Mouse (Mus musculus): ENCODE measurements around the gene Eif1. TPM values are rescaled to one million over a fixed set of nuclear protein-coding genes. Genes with fewer than 3 reads are reported as not detected.

Eif1 gene
- 1,486 and 1,565 TPM in 2 replicates for polyA plus RNA-seq (2016; fragmentation: Nextera tagmentation; extraction: Ambion mirVana)

DNA sequence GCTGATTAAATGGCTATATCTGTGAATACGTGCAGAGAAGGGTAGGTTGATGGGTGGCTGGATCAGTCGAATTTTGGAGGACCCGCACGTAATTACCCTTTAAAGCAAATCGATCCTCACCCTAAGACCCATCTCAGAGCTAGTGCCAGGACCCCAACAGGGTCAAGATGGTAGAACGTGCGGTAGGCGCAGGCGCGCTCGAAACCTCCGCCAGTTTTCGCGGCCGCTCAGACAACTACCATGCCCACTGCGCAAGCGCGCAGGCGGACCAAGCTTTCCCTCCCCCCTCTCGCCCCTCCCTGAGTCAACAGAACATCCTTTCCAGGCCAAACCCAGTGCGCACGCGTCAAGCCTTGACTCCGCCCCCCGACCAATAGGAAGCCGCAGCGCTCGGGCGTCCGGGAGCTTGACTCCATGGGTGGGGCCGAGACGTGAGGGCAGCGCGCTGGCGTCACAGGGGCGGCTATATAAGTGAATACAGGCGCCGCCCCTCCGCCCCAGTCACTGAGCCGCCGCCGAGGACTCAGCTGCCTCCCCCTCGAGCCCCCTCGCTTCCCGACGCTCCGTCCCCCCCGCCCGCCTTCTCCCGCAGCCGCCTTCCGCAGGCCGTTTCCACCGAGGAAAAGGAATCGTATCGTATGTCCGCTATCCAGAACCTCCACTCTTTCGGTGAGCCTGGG lies at the start of gene Eif1:
TSS of gene Eif1 (plus strand) at position 394 of the 680 bp plus-strand sequence.
- H3K4me1 ChIP-seq, result peaks cover 8% of the 10 kb centered on the region; the same call in 1 of the 2 replicates
- peak within 1 kb of the TSS; percentile 95 for H3K4me3 ChIP-seq
- H3K36me3 ChIP-seq, result peaks cover 24% of the 10 kb centered on the region
- H3K27me3 ChIP-seq (ENCODE audit: low read depth, poor library complexity, severe bottlenecking), result no peaks in the 10 kb centered on the region
- under 1% methylated on average over 57 of the region's 58 CpGs for WGBS
- no peaks in the 10 kb centered on the region for H3K9me3 ChIP-seq (replicated peaks)
- peak; percentile 100 for DNase-seq (ENCODE audit: low spot score)
- H3K27ac ChIP-seq, result peak within 1 kb of the TSS; percentile 99

- H3K4me1 ChIP-seq, result peaks cover 5% of the 10 kb centered on the region
- WGBS, result 72% methylated on average over 1 of the region's 1 CpGs
- H3K27ac ChIP-seq, result no peak overlapping the region
- H3K36me3 ChIP-seq, result no peaks in the 10 kb centered on the region
- H3K27me3 ChIP-seq (ENCODE audit: low read depth, poor library complexity, severe bottlenecking), result no peaks in the 10 kb centered on the region
- no peaks in the 10 kb centered on the region for H3K9me3 ChIP-seq (replicated peaks)
- H3K4me3 ChIP-seq, result no peak overlapping the region
- DNase-seq (ENCODE audit: low spot score), result no peak
Measured at GRCm38 (mm10) chr11:100271878-100272277, 47.8 kb upstream of the Eif1 start.

- Histone ChIP-seq H3K36me3 (no peaks in the 10 kb centered on the region), H3K27me3 (ENCODE audit: low read depth, poor library complexity, severe bottlenecking) (no peaks in the 10 kb centered on the region), H3K4me3 (no peak overlapping the region), H3K9me3 (replicated peaks) (no peaks in the 10 kb centered on the region), H3K27ac (no peak overlapping the region), H3K4me1 (no peaks in the 10 kb centered on the region)
- DNase-seq (ENCODE audit: low spot score), result no peak
- 83% methylated on average over 7 of the region's 7 CpGs for WGBS
Measured at GRCm38 (mm10) chr11:100274719-100275118, 45.0 kb upstream of the Eif1 start.

- H3K9me3 ChIP-seq (replicated peaks), result no peaks in the 10 kb centered on the region
- no peak for DNase-seq (ENCODE audit: low spot score)
- WGBS, result 62% methylated on average over 5 of the region's 5 CpGs
Measured at GRCm38 (mm10) chr11:100275466-100275865, 44.2 kb upstream of the Eif1 start.

DNA sequence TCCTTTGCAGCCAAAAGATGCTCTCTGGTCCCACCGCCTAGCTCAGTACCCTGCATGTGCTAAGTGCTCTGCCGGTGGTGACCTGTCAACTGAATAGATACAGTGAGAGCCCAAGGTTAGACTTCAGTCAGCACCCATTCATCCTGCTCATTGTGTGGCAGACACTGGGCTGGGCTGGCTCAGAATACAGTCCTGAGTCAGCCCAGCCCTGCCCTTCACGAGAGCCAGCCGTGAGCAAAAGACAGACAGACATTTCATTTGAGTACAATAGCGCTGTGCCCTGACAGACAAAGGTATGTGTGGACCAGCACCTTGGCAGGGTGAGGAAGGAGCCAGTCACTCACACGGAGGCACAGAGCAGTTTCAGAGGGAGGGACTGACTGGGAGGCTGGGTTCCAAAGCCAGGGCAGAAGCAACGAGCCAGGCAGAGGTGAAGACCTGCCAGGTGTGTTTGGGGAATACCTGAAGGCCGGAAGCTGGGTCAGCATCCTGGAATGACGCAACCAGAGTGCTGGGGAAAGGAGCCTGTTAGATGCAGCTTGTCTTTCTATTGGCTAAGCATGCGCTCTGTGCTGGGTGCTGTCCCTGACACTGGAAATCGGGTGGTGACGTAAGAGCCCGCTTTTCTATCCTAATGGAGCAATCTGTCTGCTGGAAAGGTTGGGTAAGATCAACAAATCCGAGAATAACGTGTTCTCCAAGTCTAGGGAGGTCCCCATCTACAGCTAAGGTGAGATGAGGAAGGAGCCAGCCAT lies 41.8 kb upstream of the Eif1 start:
- H3K36me3 ChIP-seq, result no peaks in the 10 kb centered on the region
- WGBS, result 76% methylated on average over 15 of the region's 15 CpGs
- no peaks in the 10 kb centered on the region for H3K27me3 ChIP-seq (ENCODE audit: low read depth, poor library complexity, severe bottlenecking)
- 0 out of 2 replicates have a peak, but pooled peaks cover 3% of the 10 kb centered on the region for H3K4me1 ChIP-seq
- H3K4me3 ChIP-seq, result no peak overlapping the region
- DNase-seq (ENCODE audit: low spot score), result no peak
- H3K27ac ChIP-seq, result no peak overlapping the region
- H3K9me3 ChIP-seq (replicated peaks), result no peaks in the 10 kb centered on the region

More at GRCm38 (mm10) chr11:100275466-100275865, 44.2 kb upstream of the Eif1 start:
- H3K27me3 ChIP-seq (ENCODE audit: low read depth, poor library complexity, severe bottlenecking), result no peaks in the 10 kb centered on the region
- no peak overlapping the region for H3K4me3 ChIP-seq
- H3K27ac ChIP-seq, result no peak overlapping the region
- no peaks in the 10 kb centered on the region for H3K36me3 ChIP-seq
- no peaks in the 10 kb centered on the region for H3K4me1 ChIP-seq

DNA sequence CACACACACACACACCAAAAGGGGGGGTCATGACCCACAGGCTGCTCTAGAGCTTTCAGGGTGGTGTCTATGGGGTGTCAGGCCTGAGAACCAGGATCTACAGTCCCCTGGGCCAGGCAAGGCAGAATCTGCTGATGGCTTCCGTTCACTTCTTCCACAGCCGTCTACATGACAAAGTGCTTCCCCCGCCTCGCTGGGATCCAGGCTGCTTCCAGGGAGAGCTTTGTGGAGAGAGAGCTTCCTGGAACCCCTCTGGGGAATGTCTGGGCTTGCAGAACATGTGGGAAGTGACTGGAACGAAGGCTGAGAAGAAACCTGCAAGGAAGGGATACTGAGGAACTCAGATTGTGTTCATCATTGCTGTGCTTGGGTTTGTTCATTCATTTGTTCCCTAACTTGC lies 40.9 kb upstream of the Eif1 start:
- 57% methylated on average over 5 of the region's 5 CpGs for WGBS
- Histone ChIP-seq H3K9me3 (replicated peaks) (no peaks in the 10 kb centered on the region), H3K27me3 (ENCODE audit: low read depth, poor library complexity, severe bottlenecking) (no peaks in the 10 kb centered on the region), H3K4me3 (no peak overlapping the region), H3K4me1 (0 out of 2 replicates have a peak, but pooled peaks cover 3% of the 10 kb centered on the region), H3K27ac (no peak overlapping the region), H3K36me3 (no peaks in the 10 kb centered on the region)
- no peak for DNase-seq (ENCODE audit: low spot score)

- Histone ChIP-seq H3K4me3 (no peak overlapping the region), H3K36me3 (no peaks in the 10 kb centered on the region), H3K9me3 (replicated peaks) (no peaks in the 10 kb centered on the region), H3K27ac (peak overlapping the region; percentile 20; the same call in 1 of the 2 replicates), H3K27me3 (ENCODE audit: low read depth, poor library complexity, severe bottlenecking) (no peaks in the 10 kb centered on the region), H3K4me1 (peaks cover 3% of the 10 kb centered on the region; the same call in 1 of the 2 replicates)
- 25% methylated on average over 11 of the region's 11 CpGs for WGBS
- DNase-seq (ENCODE audit: low spot score), result peak; percentile 93
Measured at GRCm38 (mm10) chr11:100281596-100282544, 37.8 kb upstream of the Eif1 start.

GRCm38 (mm10) chr11:100282549-100282948 lies 37.1 kb upstream of the Eif1 start:
- WGBS, result 23% methylated on average over 10 of the region's 10 CpGs
- no peak overlapping the region for H3K27ac ChIP-seq
- H3K4me1 ChIP-seq, result peaks cover 6% of the 10 kb centered on the region; the same call in 1 of the 2 replicates
- H3K9me3 ChIP-seq (replicated peaks), result no peaks in the 10 kb centered on the region
- no peak overlapping the region for H3K4me3 ChIP-seq
- DNase-seq (ENCODE audit: low spot score), result peak; percentile 90
- no peaks in the 10 kb centered on the region for H3K27me3 ChIP-seq (ENCODE audit: low read depth, poor library complexity, severe bottlenecking)
- H3K36me3 ChIP-seq, result no peaks in the 10 kb centered on the region

DNA sequence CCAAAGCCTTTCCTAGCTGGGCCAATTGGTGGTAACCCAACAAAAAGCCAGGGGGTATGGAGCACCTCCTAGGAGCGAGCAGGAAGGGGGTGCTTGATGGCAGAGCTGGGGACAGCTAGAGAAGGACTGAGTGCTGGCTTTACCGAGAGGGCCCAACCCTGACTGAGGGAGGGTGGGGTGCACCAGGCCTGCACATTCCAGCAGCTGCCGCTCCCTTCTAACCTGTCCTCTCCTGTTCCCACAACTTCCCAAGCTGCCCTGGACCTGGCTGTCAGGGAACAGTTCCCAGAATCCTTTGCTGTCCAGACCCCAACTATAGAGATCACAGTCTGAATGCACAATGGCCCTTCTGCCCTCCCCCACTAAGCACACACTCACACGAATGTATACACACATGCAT lies 34.7 kb upstream of the Eif1 start:
- 86% methylated on average over 4 of the region's 4 CpGs for WGBS
- no peaks in the 10 kb centered on the region for H3K9me3 ChIP-seq (replicated peaks)
- H3K27ac ChIP-seq, result no peak overlapping the region
- no peak overlapping the region for H3K4me3 ChIP-seq
- no peaks in the 10 kb centered on the region for H3K27me3 ChIP-seq (ENCODE audit: low read depth, poor library complexity, severe bottlenecking)
- DNase-seq (ENCODE audit: low spot score), result no peak
- peaks cover 6% of the 10 kb centered on the region; the same call in 1 of the 2 replicates for H3K4me1 ChIP-seq
- no peaks in the 10 kb centered on the region for H3K36me3 ChIP-seq

DNA sequence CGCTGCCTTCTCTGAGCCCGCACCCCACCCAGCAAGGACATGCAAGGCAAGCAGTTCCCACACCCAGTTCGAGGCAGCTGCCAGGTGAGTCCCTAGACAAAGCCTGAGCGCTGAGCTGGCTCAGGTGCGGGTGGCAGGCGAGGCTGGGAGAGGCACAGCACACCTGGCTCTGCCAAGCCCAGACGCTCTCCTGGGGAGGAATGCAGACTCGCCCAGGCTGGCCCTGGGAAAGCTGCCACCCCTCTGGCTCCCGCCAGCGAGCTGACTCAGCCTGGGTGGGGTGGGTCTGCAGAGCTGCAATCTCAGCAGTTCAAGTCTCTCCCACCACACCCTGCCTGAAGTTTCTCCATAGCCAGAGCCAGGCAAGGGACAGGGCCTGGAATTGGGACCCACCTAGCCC lies 32.7 kb upstream of the Eif1 start:
- no peaks in the 10 kb centered on the region for H3K27me3 ChIP-seq (ENCODE audit: low read depth, poor library complexity, severe bottlenecking)
- no peaks in the 10 kb centered on the region for H3K36me3 ChIP-seq
- H3K27ac ChIP-seq, result peak overlapping the region; percentile 21; the same call in 1 of the 2 replicates
- no peaks in the 10 kb centered on the region for H3K9me3 ChIP-seq (replicated peaks)
- no peak for DNase-seq (ENCODE audit: low spot score)
- no peak overlapping the region for H3K4me3 ChIP-seq
- H3K4me1 ChIP-seq, result peaks cover 11% of the 10 kb centered on the region; the same call in 1 of the 2 replicates
- WGBS, result 44% methylated on average over 10 of the region's 10 CpGs

DNA sequence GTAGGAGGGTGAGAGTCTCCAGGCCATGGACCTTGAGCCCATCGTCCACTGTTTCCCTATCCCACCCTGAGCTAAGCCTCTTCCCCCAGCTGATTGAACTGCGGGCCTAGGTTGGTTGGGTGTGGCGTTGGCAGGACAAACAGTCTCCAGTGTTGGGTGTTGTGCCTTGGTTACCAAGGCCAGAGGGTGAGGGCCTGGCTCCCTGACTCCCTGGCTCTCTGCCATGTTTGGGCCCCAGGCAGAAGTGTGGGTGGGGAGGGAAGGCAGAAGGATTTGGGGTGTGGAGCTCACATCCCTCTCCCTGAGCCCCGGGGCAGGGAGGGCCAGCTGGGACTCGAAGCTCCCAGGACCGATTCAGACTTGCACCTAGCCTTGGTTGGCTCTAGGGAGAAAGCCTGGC lies 30.7 kb upstream of the Eif1 start:
- no peaks in the 10 kb centered on the region for H3K9me3 ChIP-seq (replicated peaks)
- DNase-seq (ENCODE audit: low spot score), result no peak
- 83% methylated on average over 6 of the region's 6 CpGs for WGBS
- H3K27me3 ChIP-seq (ENCODE audit: low read depth, poor library complexity, severe bottlenecking), result no peaks in the 10 kb centered on the region
- peaks cover 8% of the 10 kb centered on the region; the same call in 1 of the 2 replicates for H3K4me1 ChIP-seq
- H3K27ac ChIP-seq, result peak overlapping the region; percentile 16; the same call in 1 of the 2 replicates
- H3K4me3 ChIP-seq, result no peak overlapping the region
- no peaks in the 10 kb centered on the region for H3K36me3 ChIP-seq

GRCm38 (mm10) chr11:100290235-100290634 lies 29.4 kb upstream of the Eif1 start:
- Histone ChIP-seq H3K4me3 (no peak overlapping the region), H3K36me3 (no peaks in the 10 kb centered on the region), H3K27me3 (ENCODE audit: low read depth, poor library complexity, severe bottlenecking) (no peaks in the 10 kb centered on the region), H3K9me3 (replicated peaks) (no peaks in the 10 kb centered on the region), H3K27ac (no peak overlapping the region), H3K4me1 (peaks cover 10% of the 10 kb centered on the region; the same call in 1 of the 2 replicates)
- DNase-seq (ENCODE audit: low spot score), result no peak
- WGBS, result 62% methylated on average over 5 of the region's 5 CpGs
